Mouse (Mus musculus) forebrain, embryonic 10.5 days (tissue): Measurements from ENCODE around the gene Prss40. TPM values are rescaled to one million over a fixed set of nuclear protein-coding genes. Genes with fewer than 3 reads are reported as not detected.

ENCODE experiments used
- polyA plus RNA-seq: library from polyadenylated mRNA; unstranded; fragments of >200 nt; fragmentation: Nextera tagmentation; extraction: Ambion mirVana; gene quantifications from 2 replicates; pipeline ENCODE4 v1.2.1, GENCODE M21; 2016

Prss40 gene
- polyA plus RNA-seq, 1 experiment from 2014 or later: not detected

Other genes with a start within 250 kb of the Prss40 start
- 69.1 and 70.3 TPM in 2 replicates for gene Ccdc115, start 121.3 kb downstream of the Prss40 start, polyA plus RNA-seq
- 118 and 119 TPM in 2 replicates for gene Imp4, start 121.1 kb downstream of the Prss40 start, polyA plus RNA-seq
- gene Ptpn18, start 101.2 kb downstream of the Prss40 start, polyA plus RNA-seq: 3.4 and 6.0 TPM in 2 replicates
- not detected in 2 replicates for gene Prss39, start 62.5 kb downstream of the Prss40 start, polyA plus RNA-seq
- not detected in 2 replicates for gene Cfc1, start 25.3 kb downstream of the Prss40 start, polyA plus RNA-seq
- gene Amer3, start 18.7 kb upstream of the Prss40 start, polyA plus RNA-seq: 0.48 and 0.71 TPM in 2 replicates